Mouse (Mus musculus) CD4-positive helper T cell, adult 2 months (primary cell): Measurements from ENCODE around the gene Igsf8.
"Not testable (repeated sequence)": the region's sequence is repeated elsewhere in the genome, so short reads cannot be mapped to it uniquely, and the experiment has no call there.

Experiments used
- DNase-seq: peaks from one replicate; pipeline ENCODE4 v3.0.0-alpha.2; 2012; ENCODE audit warnings: low read depth, missing footprints, low spot score

Igsf8 gene

GRCm38 (mm10) chr1:172261477-172262078 is at the start of gene Igsf8:
Gene Igsf8, plus strand, starts transcription at chr1:172261641.
- DNase-seq = no peak

- DNase-seq = no peak
These were observed 48.7 kb upstream of the Igsf8 start for GRCm38 (mm10) chr1:172212776-172213175.

GRCm38 (mm10) chr1:172213771-172214170 is 47.7 kb upstream of the Igsf8 start:
- no peak for DNase-seq

DNA sequence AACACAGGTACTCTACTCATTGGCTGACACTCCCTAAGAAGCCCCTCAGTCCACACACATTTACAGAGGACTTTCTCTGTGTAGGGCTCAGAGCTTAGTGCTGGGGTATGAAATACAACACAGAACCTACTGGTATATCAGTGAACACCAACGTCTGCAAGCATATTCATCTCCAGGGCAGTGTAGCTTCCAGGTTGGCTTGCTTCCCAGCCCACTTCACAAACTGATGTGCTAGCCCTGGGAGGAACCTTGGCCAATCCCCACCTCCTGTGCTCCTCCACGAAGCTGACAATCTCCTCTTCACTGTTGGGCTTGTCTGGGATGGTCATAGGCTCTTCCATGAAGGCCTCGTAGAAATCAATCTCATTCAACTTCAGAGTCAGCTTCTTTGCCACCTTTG is 46.7 kb upstream of the Igsf8 start:
- no peak for DNase-seq

GRCm38 (mm10) chr1:172217148-172217547 is 44.3 kb upstream of the Igsf8 start:
- peak; percentile 86 for DNase-seq

- DNase-seq = no peak
These were observed 43.1 kb upstream of the Igsf8 start for GRCm38 (mm10) chr1:172218164-172218910.

- no peak for DNase-seq
These were observed 41.7 kb upstream of the Igsf8 start, which contains the start of gene Casq1 for GRCm38 (mm10) chr1:172219451-172220406. Gene Casq1, minus strand, starts transcription at chr1:172219868.

- DNase-seq = no peak
These were observed 41.0 kb upstream of the Igsf8 start for GRCm38 (mm10) chr1:172220414-172220813.

DNA sequence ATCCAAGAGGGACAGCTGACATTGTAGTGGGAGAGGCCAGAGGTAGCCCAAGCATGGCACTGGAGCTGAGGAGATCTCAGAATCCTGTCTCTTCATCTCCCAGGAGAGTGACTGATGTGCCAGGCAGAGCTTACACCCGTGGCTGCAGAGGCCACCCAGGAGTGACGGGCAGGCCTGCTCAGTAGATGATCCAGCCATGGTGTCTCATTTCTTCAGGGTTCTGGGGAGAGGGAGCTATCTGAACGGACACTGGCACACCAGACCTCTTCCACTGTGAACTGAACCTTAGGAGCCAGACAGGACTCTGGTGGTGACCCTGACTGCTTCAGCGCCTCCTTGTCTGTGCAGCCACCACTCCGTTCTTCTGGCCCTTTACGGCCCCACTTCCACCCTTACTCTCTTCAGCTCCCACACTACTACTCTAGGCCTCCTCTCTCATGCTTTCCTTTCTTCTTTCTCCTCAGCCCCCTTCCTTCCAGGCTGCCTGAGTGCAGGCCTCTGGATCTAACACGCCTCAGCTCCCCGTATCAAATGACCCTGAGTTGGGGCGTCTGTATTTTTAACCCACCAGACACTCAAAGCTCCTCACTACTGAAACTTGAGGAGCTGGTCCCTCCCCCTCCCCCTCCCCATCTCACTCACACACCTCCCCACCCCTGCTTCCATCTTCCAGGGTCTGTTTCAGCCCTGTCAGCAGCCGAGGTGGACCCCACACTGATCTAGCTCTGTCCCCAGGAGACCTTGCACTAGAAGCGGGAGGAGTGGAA is 40.0 kb upstream of the Igsf8 start:
- no peak for DNase-seq

DNA sequence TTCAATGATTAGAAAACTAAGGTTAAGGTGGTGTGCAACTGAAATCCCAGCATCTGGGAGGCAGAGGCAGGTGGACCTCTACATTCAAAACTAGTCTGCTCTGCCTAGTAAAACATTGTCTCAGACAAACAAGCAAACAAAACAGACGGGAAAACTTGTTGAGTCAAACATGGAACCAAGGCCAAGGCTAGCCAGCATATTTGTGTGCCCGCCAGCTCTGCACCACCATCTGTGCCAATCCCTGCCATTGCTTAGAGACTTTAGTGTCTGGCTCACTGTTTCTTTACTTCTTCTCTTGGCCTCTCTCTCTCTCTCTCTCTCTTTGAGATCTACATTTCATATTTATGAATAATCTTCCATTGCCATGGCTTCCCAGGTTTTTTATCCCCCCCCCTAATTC is 33.2 kb upstream of the Igsf8 start:
- no peak for DNase-seq

- no peak for DNase-seq
These were observed 32.2 kb upstream of the Igsf8 start for GRCm38 (mm10) chr1:172229215-172229614.

- DNase-seq = no peak
These were observed 20.3 kb upstream of the Igsf8 start for GRCm38 (mm10) chr1:172240945-172241708.

DNA sequence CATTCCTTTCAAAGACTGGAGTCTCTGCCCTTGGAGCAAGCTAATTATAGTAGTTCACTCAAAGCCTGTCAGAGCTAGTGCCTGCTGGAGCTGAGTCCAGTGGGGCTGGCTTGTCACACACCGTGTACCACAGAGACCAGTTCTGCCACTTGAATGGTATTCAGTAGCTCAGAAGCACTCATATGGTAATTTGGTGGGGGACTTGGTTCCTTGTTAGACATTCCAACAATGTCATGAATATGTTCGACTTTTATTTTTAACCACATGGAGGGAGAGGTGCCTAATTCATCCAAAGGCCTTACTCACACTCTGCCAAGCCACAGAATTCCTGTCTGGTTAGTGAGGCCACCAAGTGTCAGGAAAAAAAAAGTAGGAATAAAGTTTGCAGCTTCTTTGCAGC is 19.0 kb upstream of the Igsf8 start:
- no peak for DNase-seq

DNA sequence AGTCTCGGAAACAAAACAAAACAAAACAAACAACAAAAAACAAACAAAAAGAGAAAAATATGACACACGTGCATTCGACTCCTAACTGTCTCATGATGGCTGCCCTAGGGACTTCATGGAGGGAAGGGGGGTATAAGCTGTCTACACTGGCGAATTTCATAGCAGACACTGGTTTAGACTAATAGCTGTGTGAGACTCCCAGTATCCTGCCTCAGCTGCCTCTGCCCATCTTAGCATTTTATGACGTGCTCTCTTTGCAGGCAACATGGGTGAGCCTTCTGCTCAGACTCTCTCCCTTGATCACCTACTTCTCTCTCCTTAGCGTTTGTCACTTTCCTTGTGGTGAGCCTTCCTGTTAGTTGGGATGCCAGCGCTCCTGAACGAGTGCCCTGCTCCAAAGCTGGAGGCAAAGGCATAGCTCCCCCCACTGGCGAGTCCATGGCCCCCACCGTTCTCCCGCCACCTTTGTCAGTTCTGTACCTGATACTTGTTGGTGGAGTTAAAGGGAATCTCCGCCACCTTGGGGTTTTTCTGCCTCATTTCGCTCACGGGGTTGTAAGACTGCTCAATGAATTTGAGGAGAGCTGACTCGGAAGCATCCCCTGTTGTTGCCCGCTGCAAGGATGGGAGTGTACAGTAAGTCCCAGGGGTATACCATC is 17.8 kb upstream of the Igsf8 start:
- no peak for DNase-seq

DNA sequence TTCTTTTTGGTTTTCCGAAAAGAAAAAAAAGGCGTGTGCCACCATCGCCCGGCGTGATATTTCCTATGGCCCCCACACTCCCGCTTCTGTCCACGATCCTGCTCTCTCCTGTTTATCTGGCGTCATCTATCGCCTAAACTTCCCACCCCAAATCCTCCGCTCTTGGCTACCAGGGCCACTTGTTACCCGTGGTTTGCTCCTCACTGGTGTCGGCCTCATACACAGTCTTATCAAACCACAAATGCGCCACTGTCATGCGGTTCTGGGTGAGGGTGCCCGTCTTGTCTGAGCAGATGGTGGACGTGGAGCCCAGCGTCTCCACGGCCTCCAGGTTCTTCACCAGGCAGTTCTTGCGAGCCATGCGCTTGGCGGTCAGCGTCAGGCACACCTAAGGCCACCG is 16.8 kb upstream of the Igsf8 start:
- not testable (repeated sequence) for DNase-seq

DNA sequence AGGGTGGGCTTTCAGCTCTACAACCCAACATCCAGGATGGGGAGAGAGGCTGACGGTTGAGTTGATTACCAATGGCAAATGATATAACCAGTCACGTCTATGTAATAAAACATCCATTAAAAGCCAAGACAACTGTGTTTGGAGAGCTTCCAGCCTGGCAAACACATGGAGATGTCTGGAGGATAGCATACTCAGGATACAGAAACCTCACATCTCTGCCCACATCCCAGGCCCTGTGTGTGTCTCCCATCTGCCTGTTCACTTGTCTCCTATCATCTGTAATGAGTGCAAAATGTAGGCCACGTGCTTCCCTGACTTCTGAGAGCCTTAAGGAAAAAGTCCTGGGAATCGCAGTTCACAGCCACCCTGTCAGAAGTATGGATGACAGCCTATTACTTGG is 14.2 kb upstream of the Igsf8 start:
- DNase-seq = no peak

DNA sequence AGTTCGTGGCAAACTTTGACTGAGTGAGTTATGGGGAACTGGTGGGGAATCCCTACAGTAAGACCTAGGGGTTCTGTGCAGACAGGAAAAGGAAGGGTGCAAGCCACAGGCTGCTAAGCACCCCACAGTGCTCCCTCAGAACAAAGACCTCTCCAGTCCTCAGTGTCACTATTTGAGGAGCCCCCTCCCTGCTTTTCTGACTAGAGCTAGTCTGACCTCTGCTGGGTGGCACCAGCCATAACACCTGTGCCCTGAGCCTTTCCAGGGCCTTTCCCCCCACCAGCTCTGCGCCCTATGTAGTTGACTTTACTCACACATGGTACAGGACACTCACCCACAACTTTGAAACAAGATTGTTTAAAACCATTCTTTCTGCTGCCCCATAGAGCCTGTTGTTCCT is 13.8 kb upstream of the Igsf8 start:
- DNase-seq = peak; percentile 42

DNA sequence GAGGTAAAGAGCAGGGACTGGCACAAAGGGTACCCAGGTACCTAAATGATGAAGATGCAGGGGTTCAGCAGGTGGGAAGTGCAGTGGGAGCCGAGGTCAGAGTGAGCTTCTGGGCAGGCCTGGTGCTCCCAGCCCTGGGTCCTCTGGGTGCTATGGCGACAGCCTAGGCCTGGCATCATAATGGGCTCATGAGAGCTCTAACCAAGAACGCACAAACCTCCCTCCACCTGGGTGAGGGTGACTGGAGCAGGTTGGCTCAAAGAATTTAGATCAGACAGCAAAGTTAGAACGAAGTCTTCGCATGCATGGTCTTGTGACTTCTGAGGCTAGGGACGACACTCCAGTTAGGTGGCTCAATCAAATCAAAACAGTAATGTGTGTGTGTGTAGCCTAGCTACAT is 3.1 kb upstream of the Igsf8 start, which contains the start of gene Atp1a4:
TSS of gene Atp1a4 (minus strand) at position 101 of the 400 bp plus-strand sequence.
- no peak for DNase-seq

- DNase-seq = no peak
These were observed 9.8 kb downstream of the Igsf8 start for GRCm38 (mm10) chr1:172271208-172271607.

DNA sequence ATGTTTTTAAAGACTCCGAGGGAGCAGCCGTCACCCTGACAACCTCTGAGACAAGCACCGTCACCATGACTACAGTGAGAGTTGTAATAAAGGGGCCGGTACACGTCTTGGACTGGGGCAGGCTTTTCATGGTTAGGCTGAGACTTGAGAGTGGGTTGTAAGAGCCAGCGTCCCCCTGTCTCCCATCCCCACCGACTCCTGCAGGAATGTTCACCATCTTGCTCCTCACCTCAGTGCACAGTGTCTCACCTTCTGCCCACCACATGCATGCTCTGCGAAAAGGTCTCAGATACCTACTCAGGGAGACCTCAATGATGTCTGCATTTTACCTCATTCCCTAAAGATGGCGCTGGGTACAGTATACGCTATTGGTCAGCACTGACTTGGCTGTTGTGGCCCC is 10.3 kb downstream of the Igsf8 start:
- DNase-seq = no peak
